Mouse (Mus musculus) R1 (cell line): Measurements from ENCODE around the gene Rasgrf2.

Source experiments
- DNase-seq: peaks from one replicate; pipeline ENCODE4 v3.0.0-alpha.2; 2018; ENCODE audit warnings: low read depth, low spot score

The Rasgrf2 gene

GRCm38 (mm10) chr13:92131384-92132150, at the start of gene Rasgrf2:
TSS of gene Rasgrf2 (minus strand) at chr13:92131656.
- DNase-seq: peak; percentile 66

GRCm38 (mm10) chr13:92172686-92173085, 41.2 kb upstream of the Rasgrf2 start:
- DNase-seq: peak; percentile 89

- DNase-seq: peak; percentile 64
Observed at GRCm38 (mm10) chr13:92150551-92150950, 19.1 kb upstream of the Rasgrf2 start.

- no peak for DNase-seq
Observed at GRCm38 (mm10) chr13:92148858-92149257, 17.4 kb upstream of the Rasgrf2 start.

GRCm38 (mm10) chr13:92134792-92135191, 3.3 kb upstream of the Rasgrf2 start:
- DNase-seq: no peak

GRCm38 (mm10) chr13:92132599-92132998, 1.1 kb upstream of the Rasgrf2 start:
- DNase-seq: no peak

- DNase-seq: peak; percentile 39
Observed at GRCm38 (mm10) chr13:92130994-92131383, 467 bp downstream of the Rasgrf2 start.

- DNase-seq: no peak
Observed at GRCm38 (mm10) chr13:92129877-92130276, 1.6 kb downstream of the Rasgrf2 start.

GRCm38 (mm10) chr13:92125902-92126301, 5.6 kb downstream of the Rasgrf2 start:
- no peak for DNase-seq

- DNase-seq: no peak
Observed at GRCm38 (mm10) chr13:92119623-92120022, 11.8 kb downstream of the Rasgrf2 start.

- DNase-seq: no peak
Observed at GRCm38 (mm10) chr13:92114076-92114475, 17.4 kb downstream of the Rasgrf2 start.

- no peak for DNase-seq
Observed at GRCm38 (mm10) chr13:92108237-92108636, 23.2 kb downstream of the Rasgrf2 start.

- no peak for DNase-seq
Observed at GRCm38 (mm10) chr13:92104259-92104658, 27.2 kb downstream of the Rasgrf2 start.

- no peak for DNase-seq
Observed at GRCm38 (mm10) chr13:92098484-92098883, 33.0 kb downstream of the Rasgrf2 start.

GRCm38 (mm10) chr13:92095131-92096090, 36.0 kb downstream of the Rasgrf2 start:
- DNase-seq: no peak

GRCm38 (mm10) chr13:92093712-92094290, 37.7 kb downstream of the Rasgrf2 start:
- DNase-seq: no peak

GRCm38 (mm10) chr13:92073111-92073510, 58.3 kb downstream of the Rasgrf2 start:
- DNase-seq: peak; percentile 87

GRCm38 (mm10) chr13:92068651-92069050, 62.8 kb downstream of the Rasgrf2 start:
- no peak for DNase-seq

- DNase-seq: no peak
Observed at GRCm38 (mm10) chr13:92067831-92068230, 63.6 kb downstream of the Rasgrf2 start.

- DNase-seq: no peak
Observed at GRCm38 (mm10) chr13:92053748-92054147, 77.7 kb downstream of the Rasgrf2 start.

GRCm38 (mm10) chr13:92053001-92053400, 78.5 kb downstream of the Rasgrf2 start:
- DNase-seq: no peak

- DNase-seq: no peak
Observed at GRCm38 (mm10) chr13:92051216-92051615, 80.2 kb downstream of the Rasgrf2 start.
